Mouse (Mus musculus): ENCODE measurements around the gene Cep164. TPM values are rescaled to one million over a fixed set of nuclear protein-coding genes. Genes with fewer than 3 reads are reported as not detected.

Cep164 gene
- polyA plus RNA-seq, 1 experiment from 2014 or later, result 12.4 TPM

DNA sequence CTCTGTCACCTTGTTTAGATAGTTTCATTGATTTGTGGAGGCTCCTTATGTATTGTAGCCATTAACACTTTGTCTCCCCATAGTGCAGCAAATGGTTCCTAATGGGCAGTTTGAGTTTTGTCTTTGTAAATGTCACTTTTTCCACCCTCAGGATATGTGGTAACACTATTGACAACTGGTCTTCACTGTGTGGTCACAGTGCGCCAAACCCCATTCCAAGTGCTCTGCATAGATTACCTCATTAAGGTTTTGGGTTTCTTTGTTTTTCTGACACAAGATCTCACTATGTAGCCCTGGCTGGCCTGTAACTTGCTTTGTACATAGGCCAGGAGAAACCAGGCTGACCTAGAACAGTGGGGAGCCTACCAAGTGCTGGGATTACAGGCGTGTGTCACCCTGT lies 4.4 kb upstream of the Cep164 start:
- Histone ChIP-seq H3K4me1 (replicated peaks; ENCODE audit: control insufficient read depth, insufficient read depth, low read length) (no peaks in the 10 kb centered on the region), H3K36me3 (ENCODE audit: control insufficient read depth, insufficient read depth) (no peaks in the 10 kb centered on the region), H3K27ac (ENCODE audit: low read depth, low read length) (no peak overlapping the region), H3K4me3 (ENCODE audit: low read depth, low read length) (no peak overlapping the region), H3K9me3 (ENCODE audit: control insufficient read depth) (0 out of 2 replicates have a peak, but pooled peaks cover 5% of the 10 kb centered on the region), H3K9ac (ENCODE audit: low read depth, low read length) (no peak overlapping the region), H3K27me3 (replicated peaks; ENCODE audit: control insufficient read depth, insufficient read depth, low read length) (no peaks in the 10 kb centered on the region), H3K4me2 (replicated peaks; ENCODE audit: low read depth) (no peak overlapping the region)
- WGBS, result 96% methylated on average over 2 of the region's 2 CpGs
- no peak for ATAC-seq
- TF ChIP-seq CTCF (IDR thresholded peaks at IDR 0.05; ENCODE audit: low read depth), result no peak

DNA sequence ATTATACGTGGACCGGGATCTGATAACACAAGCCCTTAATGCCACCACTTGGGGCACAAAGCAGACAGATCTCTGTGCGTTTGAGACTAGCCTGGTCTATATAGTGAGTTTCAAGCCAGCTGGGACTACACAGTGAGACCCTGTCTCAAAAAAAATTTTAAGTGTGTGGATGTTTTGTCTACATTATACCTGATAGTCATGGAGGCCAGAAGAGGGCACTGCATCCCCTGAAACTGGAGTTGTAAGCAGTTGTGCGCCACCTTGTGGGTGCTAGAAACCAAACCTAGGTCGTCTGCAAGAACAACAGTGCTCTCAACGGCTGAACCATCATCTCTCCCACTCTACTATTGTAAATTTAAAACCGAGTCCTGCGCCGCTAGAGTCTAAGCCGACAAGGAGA lies 616 bp upstream of the Cep164 start:
- Histone ChIP-seq H3K4me2 (replicated peaks; ENCODE audit: low read depth) (peak overlapping the region; percentile 76), H3K4me3 (ENCODE audit: low read depth, low read length) (peak overlapping the region; percentile 80), H3K36me3 (ENCODE audit: control insufficient read depth, insufficient read depth) (no peaks in the 10 kb centered on the region), H3K27ac (ENCODE audit: low read depth, low read length) (no peak overlapping the region), H3K9ac (ENCODE audit: low read depth, low read length) (no peak overlapping the region), H3K4me1 (replicated peaks; ENCODE audit: control insufficient read depth, insufficient read depth, low read length) (no peaks in the 10 kb centered on the region), H3K27me3 (replicated peaks; ENCODE audit: control insufficient read depth, insufficient read depth, low read length) (no peaks in the 10 kb centered on the region), H3K9me3 (ENCODE audit: control insufficient read depth) (0 out of 2 replicates have a peak, but pooled peaks cover 5% of the 10 kb centered on the region)
- 35% methylated on average over 10 of the region's 10 CpGs for WGBS
- ATAC-seq, result no peak; the same call in 1 of the 2 replicates
- peak; percentile 92 for TF ChIP-seq CTCF (IDR thresholded peaks at IDR 0.05; ENCODE audit: low read depth)

DNA sequence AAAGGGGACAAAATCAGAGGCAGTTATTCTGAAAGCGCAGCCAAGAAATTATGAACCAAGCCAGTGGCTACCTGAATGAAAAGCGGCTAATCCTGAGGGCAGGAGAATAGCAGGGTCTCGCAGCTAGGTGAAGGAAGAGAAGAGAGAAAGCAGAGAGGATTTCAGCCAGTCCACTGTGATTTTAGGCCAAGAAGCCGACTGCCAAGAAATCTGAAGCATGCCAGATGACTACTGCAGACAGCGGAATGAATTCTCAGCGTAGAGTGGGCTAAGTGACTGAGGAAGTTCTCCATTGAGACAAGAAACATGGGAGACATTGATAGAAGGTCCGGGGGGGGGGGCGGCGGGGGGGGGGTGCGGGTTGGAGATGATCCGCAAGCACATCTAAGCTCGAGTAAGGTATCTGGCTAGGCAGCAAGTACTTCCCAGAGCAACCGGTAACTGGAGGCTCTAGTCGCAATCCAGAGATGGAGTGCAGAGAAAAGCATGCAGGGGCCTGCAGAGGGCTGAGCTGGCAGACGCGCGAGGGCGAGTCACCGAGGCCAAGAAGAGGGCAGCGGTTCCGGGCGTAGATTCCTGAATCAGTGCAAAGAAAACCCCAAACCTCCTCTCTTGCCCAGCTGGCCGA lies 714 bp downstream of the Cep164 start:
- Histone ChIP-seq H3K4me1 (replicated peaks; ENCODE audit: control insufficient read depth, insufficient read depth, low read length) (no peaks in the 10 kb centered on the region), H3K9ac (ENCODE audit: low read depth, low read length) (peak overlapping the region; percentile 63), H3K36me3 (ENCODE audit: control insufficient read depth, insufficient read depth) (no peaks in the 10 kb centered on the region), H3K4me2 (replicated peaks; ENCODE audit: low read depth) (peak overlapping the region; percentile 76), H3K27me3 (replicated peaks; ENCODE audit: control insufficient read depth, insufficient read depth, low read length) (no peaks in the 10 kb centered on the region), H3K27ac (ENCODE audit: low read depth, low read length) (peak overlapping the region; percentile 69), H3K9me3 (ENCODE audit: control insufficient read depth) (0 out of 2 replicates have a peak, but pooled peaks cover 5% of the 10 kb centered on the region), H3K4me3 (ENCODE audit: low read depth, low read length) (peak overlapping the region; percentile 80)
- 0 out of 2 replicates have a peak, but pooled peaks have one; percentile 5 for TF ChIP-seq CTCF (IDR thresholded peaks at IDR 0.05; ENCODE audit: low read depth)
- WGBS, result 6% methylated on average over 21 of the region's 23 CpGs
- peak; percentile 56 for ATAC-seq

DNA sequence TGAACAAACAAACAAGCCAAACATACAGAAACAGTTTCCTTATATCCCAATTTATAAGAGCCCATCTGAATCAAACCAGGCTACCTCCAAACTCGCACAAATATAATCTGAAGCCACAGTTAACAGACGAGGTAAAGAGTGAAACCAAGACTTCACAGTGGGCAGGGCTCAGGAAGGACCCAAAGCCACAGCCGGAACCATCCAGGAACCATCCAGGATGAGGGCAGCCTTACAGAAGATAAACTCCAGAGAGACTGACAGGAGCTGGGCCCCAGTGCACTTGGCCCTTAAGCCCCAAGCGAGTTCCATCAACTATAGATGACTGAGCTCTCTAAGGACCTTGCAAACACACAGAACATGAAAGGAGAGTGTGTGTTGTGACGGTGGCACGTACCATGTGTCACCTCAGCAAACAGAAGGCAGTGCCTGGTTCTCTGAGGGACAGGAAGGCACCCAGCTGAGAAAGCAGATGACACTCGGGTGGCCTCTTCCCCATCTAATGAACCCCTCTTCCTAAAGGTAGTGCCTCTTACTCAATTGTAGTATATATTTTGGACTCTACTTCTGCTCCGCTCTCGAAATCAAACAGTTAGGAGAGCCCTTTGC lies 10.0 kb downstream of the Cep164 start:
- H3K9me3 ChIP-seq (ENCODE audit: control insufficient read depth), result no peaks in the 10 kb centered on the region
- no peak overlapping the region for H3K4me3 ChIP-seq (ENCODE audit: low read depth, low read length)
- TF ChIP-seq CTCF (IDR thresholded peaks at IDR 0.05; ENCODE audit: low read depth), result no peak
- no peak overlapping the region for H3K4me2 ChIP-seq (replicated peaks; ENCODE audit: low read depth)
- no peaks in the 10 kb centered on the region for H3K27me3 ChIP-seq (replicated peaks; ENCODE audit: control insufficient read depth, insufficient read depth, low read length)
- no peak overlapping the region for H3K27ac ChIP-seq (ENCODE audit: low read depth, low read length)
- H3K36me3 ChIP-seq (ENCODE audit: control insufficient read depth, insufficient read depth), result peaks cover 8% of the 10 kb centered on the region; the same call in 1 of the 2 replicates
- WGBS, result 84% methylated on average over 9 of the region's 9 CpGs
- no peaks in the 10 kb centered on the region; the same call in 1 of the 2 replicates for H3K4me1 ChIP-seq (replicated peaks; ENCODE audit: control insufficient read depth, insufficient read depth, low read length)
- no peak overlapping the region for H3K9ac ChIP-seq (ENCODE audit: low read depth, low read length)
- no peak for ATAC-seq

DNA sequence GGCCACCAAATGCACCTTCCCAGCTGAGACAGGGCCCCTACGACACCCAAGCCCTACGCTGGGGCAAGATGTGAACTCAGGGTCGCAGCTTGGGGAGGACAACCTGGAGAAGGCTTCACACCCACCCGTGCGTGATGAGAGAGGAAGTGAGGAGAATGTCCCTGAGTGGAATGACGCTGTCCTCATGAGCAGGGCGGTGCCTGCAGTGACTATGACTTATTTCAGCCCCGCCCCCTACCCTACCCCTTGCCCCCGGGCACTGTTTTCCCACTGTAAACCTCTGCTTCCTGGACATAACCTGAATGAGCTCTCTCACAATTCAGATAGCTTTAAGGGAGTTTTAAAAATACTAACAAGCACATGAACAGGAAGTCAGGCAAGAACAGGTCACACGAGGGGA lies 13.0 kb downstream of the Cep164 start:
- H3K27me3 ChIP-seq (replicated peaks; ENCODE audit: control insufficient read depth, insufficient read depth, low read length), result no peaks in the 10 kb centered on the region
- WGBS, result 51% methylated on average over 10 of the region's 10 CpGs
- H3K4me2 ChIP-seq (replicated peaks; ENCODE audit: low read depth), result peak overlapping the region; percentile 35; the same call in 1 of the 2 replicates
- peak overlapping the region; percentile 68 for H3K27ac ChIP-seq (ENCODE audit: low read depth, low read length)
- TF ChIP-seq CTCF (IDR thresholded peaks at IDR 0.05; ENCODE audit: low read depth), result no peak
- no peaks in the 10 kb centered on the region for H3K9me3 ChIP-seq (ENCODE audit: control insufficient read depth)
- no peaks in the 10 kb centered on the region; the same call in 1 of the 2 replicates for H3K4me1 ChIP-seq (replicated peaks; ENCODE audit: control insufficient read depth, insufficient read depth, low read length)
- H3K9ac ChIP-seq (ENCODE audit: low read depth, low read length), result no peak overlapping the region
- H3K36me3 ChIP-seq (ENCODE audit: control insufficient read depth, insufficient read depth), result peaks cover 5% of the 10 kb centered on the region; the same call in 1 of the 2 replicates
- H3K4me3 ChIP-seq (ENCODE audit: low read depth, low read length), result no peak overlapping the region
- ATAC-seq, result peak; percentile 78

DNA sequence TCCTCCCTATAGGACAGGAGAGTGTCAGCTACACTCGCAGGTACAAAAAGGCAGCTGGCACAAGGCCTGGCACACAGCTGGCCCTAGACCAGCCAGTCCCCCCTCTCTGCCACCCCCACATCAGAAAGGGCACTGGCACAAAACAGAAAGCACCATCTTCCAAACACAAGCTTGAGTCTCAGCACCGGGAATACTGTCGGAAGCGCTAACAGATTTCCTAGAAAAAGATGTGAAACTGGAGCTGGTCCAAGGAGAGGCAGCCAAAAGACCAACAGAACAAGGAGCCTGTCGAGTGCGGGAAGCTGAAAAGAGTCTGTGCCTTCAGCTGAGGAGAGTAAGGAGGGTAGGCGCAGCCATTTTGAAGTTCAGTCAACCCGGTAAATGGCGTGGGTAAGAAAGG lies 13.4 kb downstream of the Cep164 start:
- TF ChIP-seq CTCF (IDR thresholded peaks at IDR 0.05; ENCODE audit: low read depth), result no peak
- Histone ChIP-seq H3K9me3 (ENCODE audit: control insufficient read depth) (no peaks in the 10 kb centered on the region), H3K4me1 (replicated peaks; ENCODE audit: control insufficient read depth, insufficient read depth, low read length) (no peaks in the 10 kb centered on the region; the same call in 1 of the 2 replicates), H3K4me2 (replicated peaks; ENCODE audit: low read depth) (peak overlapping the region; percentile 35; the same call in 1 of the 2 replicates), H3K9ac (ENCODE audit: low read depth, low read length) (no peak overlapping the region), H3K27ac (ENCODE audit: low read depth, low read length) (peak overlapping the region; percentile 68), H3K36me3 (ENCODE audit: control insufficient read depth, insufficient read depth) (peaks cover 5% of the 10 kb centered on the region; the same call in 1 of the 2 replicates), H3K27me3 (replicated peaks; ENCODE audit: control insufficient read depth, insufficient read depth, low read length) (no peaks in the 10 kb centered on the region), H3K4me3 (ENCODE audit: low read depth, low read length) (no peak overlapping the region)
- WGBS, result 69% methylated on average over 9 of the region's 9 CpGs
- ATAC-seq, result peak; percentile 28; the same call in 1 of the 2 replicates

Measured in intestine, postnatal 0 days (tissue).